Mouse (Mus musculus) liver, embryonic 14.5 days (tissue): ENCODE results near the gene Pter.

Source experiments
- CTCF ChIP-seq: IDR thresholded peaks from 2 replicates; pipeline ENCODE4 v1.5.1; 2016; ENCODE audit warnings: antibody characterized with exemption, low read depth, control low read depth
- EP300 ChIP-seq: IDR thresholded peaks from 2 replicates; pipeline ENCODE4 v1.6.1; 2016; ENCODE audit warnings: antibody characterized with exemption, low read depth

DNA sequence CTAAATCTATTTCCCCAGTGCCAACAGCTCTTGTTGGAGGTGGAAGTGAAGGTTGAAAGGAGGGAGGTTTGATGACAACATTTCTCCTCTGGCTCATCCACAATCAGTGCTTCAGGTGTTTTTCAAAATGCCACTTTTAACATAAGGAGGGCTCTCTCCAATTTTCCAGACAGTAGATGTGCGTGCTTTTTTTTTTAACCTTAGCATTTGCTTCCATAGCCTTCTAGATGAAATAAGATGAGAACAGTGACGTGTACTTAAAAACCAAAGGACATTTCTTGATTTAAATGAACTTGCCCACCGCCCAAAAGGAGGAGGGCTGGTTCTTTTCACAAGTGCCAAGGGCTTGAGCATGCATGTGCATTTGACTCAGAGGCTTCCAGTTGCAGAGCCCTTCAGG lies 88.1 kb downstream of the Pter start:
- no peak for TF ChIP-seq CTCF
- TF ChIP-seq EP300, result no peak
